Mouse (Mus musculus) lung, postnatal 10 days (tissue): ENCODE results near the gene Smg5.
"Not testable (repeated sequence)": the region's sequence is repeated elsewhere in the genome, so short reads cannot be mapped to it uniquely, and the experiment has no call there.

Source experiments
- DNase-seq: peaks from one replicate; pipeline ENCODE4 v3.0.0; 2021

Gene Smg5

DNA sequence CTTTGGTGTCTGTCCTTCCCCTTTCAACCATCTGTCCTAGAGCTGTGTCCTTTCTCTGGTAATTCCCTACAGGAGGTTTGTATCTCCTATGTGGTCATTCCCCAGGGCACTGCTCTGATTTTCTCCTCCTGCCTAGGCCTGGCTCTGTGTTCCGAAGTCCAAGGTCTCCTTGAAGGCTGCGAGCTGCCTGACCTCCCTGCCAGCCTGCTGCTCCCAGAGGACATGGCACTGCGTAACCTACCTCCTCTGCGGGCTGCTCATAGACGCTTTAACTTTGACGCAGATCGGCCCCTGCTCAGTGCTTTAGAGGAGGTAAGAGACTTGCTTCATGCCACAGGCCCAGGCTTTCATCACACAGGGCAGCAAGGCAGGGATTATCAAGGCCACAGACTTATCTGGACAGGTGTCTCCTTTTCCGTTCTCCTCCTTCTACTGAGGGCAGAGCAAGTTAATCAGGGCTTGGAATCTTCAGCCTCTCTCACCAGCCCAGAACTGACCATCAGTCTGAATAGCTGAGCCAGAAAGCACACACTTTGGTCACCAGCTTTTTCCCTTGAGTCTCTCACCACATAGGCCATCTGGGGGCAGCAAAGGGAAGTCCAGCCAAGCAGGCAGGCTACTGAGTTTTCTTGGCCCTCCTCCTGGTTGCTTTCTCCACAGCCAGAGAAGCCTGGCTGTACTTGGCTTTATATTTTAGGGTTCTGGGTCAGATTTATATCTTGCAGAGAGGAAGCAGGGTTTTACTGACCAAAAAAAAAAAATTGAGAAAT, 18.5 kb downstream of the Smg5 start:
- no peak for DNase-seq

DNA sequence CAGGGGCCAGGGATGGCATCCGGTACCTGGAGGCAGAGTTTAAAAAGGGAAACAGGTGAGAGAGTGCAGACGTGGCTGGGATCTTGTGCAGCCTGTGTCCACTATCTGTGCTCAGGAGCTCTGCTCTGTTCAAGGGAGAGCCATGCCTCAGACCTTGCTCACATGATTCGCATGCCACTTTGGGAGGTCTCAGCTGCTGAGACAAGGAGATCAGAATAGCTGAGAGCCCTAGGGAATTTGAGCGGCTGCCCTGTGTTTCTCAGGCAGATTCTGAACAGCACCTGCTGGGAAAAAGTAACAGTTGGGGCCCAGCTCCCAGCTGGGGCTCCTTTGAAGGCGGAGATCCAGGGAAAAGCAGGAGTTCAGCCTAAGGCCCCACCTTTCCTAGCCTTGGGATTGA, 23.5 kb downstream of the Smg5 start:
- DNase-seq, result no peak

DNA sequence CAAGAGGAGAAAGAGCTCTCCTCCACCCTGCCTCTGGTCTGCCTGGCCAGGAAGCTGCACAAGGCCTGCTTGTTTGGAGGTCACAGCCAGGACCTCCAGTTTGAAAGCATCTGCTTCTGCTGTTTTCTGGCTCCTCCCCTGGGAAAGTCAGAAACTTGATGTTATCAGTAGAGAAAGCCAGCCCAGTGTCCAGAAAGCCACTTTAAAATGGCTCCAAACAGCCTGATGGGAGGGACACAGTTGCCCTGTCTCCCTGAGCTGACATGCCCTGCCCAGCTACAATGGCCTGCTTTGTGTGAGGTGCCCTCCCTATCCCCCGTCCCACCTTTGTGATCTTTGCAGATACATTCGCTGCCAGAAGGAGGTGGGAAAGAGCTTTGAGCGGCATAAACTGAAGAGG, 23.9 kb downstream of the Smg5 start:
- DNase-seq, result no peak

DNA sequence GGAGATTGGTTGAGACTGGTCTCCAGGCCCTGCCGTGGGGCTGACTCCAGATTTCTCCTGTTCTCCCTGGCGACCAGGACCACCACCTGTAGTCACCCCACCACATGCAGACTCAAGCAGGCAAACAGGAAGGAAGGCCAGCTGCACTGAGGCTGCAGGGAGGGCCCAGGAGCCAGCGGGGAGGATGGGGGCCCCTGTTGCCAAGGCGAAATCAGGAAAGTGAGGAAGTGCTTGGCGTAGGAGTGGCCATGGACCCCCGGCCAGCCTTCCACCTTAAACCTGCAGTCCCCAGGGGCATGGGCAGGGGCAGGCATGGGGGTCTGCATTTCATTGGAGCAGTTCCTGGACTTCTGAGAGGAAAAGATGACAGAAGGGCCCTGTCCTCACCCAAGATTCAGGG, 25.0 kb downstream of the Smg5 start:
- no peak for DNase-seq

DNA sequence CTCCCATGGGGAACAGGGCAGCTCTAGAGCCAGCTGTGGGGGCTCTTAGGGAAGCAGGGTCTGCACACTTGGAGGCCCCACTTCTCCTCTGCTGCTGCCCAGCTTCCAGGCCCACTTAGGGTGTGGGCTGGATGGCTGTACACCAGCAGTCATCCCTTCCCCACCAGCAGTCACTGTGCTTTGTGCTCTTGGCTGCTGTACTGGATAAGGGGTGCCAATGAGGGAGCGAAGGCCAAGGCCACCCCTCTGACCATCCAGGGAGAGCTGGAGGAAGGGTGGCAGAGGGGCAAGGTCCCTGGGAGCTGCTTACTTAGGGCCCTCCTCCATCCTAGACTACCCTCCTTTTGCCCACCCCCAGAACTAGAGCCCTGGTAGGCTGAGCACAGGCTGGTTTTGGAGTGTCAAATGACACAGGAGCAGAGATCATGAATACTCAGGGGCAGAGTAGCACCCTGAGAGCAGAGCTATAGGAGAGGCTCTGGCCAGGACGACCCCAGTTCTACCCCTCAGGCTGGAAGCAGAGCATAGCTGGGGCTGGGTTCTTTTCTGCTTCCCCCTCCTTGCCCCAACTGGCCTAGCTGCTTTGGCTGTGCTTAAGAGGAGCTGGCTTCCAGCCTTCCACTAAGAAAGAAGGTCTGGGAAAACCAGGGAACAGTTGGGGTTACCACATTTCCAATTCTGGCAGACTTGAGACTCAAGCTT, 25.7 kb downstream of the Smg5 start:
- DNase-seq, result no peak

DNA sequence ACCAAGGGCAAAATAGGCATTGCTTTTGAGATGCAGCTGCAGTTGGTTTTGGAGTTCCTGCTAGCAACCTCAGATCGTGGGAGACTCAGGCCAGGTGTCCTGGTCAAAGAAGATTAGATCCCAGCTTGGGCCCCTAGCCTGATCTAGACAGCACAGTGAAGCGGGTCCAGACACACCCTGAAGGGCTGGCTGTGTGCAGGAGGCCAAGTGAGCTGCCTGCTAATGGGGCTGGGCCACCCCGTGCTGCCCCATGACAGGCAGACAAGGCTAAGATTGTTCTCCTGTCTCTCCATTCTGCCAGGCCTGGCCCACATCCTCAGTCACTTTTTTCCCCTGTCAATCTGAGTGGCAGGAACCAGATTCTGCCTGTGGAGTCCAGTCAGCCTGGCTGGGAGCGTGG, 27.6 kb downstream of the Smg5 start:
- peak; percentile 51 for DNase-seq

DNA sequence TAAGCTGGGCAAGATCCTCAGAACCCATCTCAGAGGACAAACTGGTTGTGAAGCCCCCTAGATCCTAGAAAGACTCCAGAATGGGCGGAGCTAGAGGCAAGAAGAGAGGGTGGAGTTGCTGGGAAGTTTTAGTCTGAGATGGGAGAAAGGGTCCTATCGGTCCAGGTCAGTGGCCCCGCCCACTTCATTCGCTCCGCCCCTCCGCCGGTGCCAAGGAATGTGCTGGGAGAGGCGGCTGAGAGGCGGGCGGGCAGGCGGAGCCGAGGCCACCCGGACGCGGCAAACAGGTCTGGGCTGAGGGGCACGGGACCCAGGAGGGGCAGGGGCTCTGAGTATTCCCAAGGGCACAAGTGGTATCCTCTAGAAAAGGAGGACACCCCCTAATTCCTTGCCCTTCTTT, 28.3 kb downstream of the Smg5 start, which contains the start of gene Paqr6:
TSS of gene Paqr6 (plus strand) at position 248 of the 400 bp plus-strand sequence.
- DNase-seq, result peak; percentile 93

DNA sequence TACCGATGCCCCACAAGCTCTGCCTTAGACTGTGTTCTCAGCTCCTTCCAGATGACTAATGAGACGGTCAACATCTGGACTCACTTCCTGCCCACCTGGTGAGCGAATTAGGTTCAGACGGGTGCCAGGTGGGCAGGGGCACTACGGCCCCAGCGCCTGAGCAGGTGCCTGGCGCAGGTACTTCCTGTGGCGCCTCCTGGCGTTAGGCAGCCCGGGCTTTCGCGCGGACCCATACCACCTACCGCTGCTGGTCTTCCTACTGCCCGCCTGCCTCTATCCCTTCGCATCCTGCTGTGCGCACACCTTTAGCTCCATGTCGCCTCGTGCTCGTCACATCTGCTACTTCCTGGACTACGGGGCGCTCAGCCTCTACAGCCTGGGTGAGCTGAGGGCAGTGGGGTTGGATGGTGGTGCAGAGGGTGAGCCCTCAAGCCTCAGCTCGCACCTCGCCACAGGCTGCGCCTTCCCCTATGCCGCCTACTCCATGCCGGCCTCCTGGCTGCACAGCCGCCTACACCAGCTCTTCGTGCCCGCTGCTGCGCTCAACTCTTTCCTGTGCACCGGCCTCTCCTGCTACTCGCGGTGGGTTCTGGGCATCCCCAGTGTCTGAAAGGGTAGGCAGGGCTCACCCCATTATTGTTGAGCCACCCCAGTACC, 29.8 kb downstream of the Smg5 start:
- no peak for DNase-seq

DNA sequence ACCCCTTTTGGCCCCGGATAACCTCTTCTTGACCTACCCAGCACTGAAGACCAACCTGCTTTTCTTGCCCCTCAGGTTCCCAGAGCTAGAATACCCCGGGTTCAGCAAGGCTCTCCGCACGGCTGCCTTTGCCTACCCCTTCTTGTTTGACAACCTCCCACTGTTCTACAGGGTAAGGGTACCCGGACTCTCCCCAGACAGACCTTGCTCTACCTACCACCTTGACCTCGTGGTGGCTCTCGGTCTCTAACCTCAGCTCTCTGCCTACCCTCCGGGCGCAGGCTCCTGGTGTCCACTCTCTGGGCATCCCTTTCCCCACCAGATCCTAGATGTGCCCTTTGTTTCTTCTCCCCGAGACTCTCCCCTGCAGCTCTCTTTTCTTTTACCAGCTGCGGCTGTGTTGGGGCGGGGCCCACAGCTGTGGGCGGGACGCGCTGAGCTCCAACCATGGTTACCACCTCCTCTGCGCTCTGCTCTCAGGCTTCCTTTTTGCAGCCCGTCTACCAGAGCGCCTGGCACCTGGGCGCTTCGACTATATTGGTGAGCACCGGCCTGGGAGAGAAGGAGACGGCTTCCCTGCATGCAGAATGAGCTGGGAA, 30.9 kb downstream of the Smg5 start:
- DNase-seq, result peak; percentile 65

DNA sequence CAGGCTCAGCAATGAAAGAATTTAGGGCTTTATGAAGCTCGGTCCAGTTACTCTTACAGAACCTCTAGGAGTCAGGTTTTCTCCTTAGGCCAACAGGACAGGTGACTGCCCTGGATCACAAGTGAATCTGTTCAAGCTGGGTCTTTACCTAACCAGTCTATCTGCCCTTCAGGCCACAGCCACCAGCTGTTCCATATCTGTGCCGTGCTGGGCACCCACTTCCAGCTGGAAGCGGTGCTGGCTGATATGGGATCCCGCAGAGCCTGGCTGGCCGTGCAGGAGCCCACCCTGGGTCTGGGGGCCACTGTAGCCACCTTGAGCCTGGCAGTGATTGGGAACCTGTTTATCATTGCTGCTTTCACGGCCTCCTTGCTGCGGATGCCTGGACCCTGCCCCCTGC, 31.5 kb downstream of the Smg5 start:
- not testable (repeated sequence) for DNase-seq

DNA sequence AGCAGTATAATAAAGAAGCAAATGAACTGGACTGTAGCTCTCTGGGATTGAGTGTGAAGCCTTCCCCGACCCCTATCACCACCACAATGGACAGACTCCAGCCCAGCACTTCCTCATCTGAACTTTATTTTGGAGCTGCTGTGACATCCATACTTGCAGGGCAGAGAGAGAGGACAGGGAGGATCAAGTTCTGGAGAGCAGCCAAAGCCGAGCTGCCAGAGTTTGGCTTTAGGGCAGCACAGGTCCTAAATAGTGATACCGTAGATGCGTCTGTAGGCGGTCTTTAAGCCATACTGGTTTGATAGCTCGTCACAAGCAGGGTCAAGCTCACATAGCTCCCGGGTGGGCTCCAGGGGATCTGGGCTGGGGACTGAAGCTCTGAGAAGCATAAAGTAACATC, 32.5 kb downstream of the Smg5 start:
- DNase-seq, result not testable (repeated sequence)

DNA sequence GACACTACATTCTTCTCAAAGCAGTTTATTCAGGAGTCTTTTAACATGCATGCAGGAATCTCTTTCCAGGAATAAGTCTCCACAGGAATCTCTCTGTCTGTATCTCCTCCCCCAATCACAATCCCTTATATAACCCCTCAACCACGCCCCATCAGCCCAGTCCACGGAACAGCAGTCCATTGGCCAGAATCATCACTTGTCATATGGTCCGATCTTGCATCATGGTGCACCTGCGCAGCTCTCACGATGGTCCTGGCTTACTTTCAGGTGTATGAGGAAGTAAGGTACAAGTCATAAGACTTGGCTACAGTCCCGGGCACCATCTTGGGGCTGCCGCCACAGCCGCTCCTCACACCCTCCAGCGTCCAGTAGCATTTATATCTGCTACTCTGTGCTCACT, 36.6 kb downstream of the Smg5 start, which contains the start of gene Bglap3:
TSS of gene Bglap3 (minus strand) at position 101 of the 400 bp plus-strand sequence.
- DNase-seq, result not testable (repeated sequence)

DNA sequence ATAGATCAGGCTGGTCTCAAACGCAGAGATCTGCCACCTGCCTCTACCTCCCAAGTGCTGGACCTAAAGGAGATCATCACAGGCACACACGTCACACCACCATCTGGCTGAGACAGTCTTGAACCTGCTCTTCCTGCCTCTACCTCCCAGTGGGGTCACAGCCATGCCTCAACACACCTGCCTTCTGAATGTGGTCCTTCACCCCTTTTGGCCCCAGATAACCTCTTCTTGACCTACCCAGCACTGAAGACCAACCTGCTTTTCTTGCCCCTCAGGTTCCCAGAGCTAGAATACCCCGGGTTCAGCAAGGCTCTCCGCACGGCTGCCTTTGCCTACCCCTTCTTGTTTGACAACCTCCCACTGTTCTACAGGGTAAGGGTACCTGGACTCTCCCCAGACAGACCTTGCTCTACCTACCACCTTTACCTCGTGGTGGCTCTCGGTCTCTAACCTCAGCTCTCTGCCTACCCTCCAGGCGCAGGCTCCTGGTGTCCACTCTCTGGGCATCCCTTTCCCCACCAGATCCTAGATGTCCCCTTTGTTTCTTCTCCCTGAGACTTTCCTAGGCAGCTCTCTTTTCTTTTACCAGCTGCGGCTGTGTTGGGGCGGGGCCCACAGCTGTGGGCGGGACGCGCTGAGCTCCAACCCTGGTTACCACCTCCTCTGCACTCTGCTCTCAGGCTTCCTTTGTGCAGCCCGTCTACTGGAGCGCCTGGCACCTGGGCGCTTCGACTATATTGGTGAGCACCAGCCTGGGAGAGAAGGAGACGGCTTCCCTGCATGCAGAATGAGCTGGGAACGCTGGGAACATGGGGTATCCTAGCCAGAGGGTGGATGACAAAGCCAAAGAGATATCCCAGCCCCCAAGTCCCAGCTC, 39.9 kb downstream of the Smg5 start:
- peak; percentile 43 for DNase-seq

DNA sequence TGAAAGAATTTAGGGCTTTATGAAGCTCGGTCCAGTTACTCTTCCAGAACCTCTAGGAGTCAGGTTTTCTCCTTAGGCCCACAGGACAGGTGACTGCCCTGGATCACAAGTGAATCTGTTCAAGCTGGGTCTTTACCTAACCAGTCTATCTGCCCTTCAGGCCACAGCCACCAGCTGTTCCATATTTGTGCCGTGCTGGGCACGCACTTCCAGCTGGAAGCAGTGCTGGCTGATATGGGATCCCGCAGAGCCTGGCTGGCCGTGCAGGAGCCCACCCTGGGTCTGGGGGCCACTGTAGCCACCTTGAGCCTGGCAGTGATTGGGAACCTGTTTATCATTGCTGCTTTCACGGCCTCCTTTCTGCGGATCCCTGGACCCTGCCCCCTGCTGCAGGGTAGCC, 40.6 kb downstream of the Smg5 start:
- not testable (repeated sequence) for DNase-seq

DNA sequence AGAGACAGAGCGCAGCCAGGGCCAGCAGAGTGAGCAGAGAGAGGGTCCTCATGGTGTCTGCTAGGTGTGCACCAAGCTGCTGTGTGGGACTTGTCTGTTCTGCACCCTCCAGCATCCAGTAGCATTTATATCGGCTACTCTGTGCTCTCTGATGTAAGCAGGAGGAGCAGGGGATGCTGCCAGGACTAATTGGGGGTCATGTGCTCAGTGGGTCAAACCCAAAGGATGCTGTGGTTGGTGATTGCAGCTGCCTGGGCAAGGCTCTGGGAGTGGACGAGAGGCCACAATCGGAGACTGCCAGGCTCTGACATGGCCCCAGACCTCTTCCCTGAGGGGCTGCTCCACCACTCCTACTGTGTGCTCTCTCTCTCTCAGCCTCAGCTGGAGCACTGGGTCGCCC, 42.5 kb downstream of the Smg5 start, which contains the start of gene Bglap2:
TSS of gene Bglap2 (minus strand) at position 101 of the 400 bp plus-strand sequence.
- not testable (repeated sequence) for DNase-seq

DNA sequence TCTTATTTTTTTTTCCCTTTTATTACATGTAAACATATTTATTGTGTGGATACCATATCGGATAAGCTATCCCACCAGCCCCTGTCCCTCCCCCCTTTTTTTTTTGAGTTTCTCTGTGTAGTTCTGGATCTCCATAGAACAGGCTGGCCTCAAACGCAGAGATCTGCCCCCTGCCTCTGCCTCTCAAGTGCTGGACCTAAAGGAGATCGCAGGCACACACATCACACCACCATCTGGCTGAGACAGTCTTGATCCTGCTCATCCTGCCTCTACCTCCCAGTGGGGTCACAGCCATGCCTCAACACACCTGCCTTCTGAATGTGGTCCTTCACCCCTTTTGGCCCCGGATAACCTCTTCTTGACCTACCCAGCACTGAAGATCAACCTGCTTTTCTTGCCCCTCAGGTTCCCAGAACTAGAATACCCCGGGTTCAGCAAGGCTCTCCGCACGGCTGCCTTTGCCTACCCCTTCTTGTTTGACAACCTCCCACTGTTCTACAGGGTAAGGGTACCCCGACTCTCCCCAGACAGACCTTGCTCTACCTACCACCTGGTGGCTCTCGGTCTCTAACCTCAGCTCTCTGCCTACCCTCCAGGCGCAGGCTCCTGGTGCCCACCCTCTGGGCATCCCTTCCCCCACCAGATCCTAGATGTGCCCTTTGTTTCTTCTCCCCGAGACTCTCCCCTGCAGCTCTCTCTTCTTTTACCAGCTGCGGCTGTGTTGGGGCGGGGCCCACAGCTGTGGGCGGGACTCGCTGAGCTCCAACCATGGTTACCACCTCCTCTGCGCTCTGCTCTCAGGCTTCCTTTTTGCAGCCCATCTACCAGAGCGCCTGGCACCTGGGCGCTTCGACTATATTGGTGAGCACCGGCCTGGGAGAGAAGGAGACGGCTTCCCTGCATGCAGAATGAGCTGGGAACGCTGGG, 45.6 kb downstream of the Smg5 start:
- peak; percentile 54 for DNase-seq

DNA sequence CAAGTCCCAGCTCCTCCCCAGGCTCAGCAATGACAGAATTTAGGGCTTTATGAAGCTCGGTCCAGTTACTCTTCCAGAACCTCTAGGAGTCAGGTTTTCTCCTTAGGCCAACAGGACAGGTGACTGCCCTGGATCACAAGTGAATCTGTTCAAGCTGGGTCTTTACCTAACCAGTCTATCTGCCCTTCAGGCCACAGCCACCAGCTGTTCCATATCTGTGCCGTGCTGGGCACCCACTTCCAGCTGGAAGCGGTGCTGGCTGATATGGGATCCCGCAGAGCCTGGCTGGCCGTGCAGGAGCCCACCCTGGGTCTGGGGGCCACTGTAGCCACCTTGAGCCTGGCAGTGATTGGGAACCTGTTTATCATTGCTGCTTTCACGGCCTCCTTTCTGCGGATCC, 46.3 kb downstream of the Smg5 start:
- not testable (repeated sequence) for DNase-seq

DNA sequence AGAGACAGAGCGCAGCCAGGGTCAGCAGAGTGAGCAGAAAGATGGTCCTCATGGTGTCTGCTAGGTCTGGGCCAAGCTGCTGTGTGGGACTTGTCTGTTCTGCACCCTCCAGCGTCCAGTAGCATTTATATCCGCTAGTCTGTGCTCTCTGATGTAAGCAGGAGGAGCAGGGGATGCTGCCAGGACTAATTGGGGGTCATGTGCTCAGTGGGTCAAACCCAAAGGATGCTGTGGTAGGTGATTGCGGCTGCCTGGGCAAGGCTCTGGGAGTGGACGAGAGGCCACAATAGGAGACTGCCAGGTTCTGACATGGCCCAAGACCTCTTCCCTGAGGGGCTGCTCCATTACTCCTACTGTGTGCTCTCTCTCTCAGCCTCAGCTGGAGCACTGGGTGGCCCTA, 48.3 kb downstream of the Smg5 start, which contains the start of gene Bglap:
TSS of gene Bglap (minus strand) at position 101 of the 400 bp plus-strand sequence.
- no peak for DNase-seq

DNA sequence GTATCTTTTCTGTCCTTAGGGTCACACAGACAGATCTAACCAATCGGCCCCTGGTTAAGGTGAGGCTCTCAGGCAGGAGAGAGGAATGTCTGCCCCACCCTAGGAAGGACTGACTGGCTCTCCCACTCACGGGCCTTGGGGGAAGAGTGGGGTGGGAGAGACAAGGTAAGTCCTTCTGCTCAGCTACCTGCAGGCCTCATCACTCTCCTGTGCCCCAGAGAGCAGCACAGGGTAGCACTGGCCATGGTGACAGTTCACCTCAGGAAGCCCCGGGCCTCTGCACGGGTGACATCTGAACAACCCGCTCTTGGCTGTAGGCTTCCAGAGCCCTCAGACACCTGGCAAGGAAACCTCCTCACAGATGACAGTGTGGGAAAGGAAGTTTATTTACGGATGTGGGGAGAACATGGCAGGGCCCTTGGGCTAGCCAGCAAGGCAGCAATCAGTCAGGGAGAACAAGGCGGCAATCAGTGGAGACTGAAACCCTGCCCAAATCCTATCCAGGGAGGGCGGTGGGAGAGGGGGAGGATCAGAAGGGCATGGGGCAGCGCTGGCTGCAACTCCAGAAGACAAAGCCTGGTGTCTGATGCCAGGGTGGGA, 57.8 kb downstream of the Smg5 start:
- DNase-seq, result no peak

DNA sequence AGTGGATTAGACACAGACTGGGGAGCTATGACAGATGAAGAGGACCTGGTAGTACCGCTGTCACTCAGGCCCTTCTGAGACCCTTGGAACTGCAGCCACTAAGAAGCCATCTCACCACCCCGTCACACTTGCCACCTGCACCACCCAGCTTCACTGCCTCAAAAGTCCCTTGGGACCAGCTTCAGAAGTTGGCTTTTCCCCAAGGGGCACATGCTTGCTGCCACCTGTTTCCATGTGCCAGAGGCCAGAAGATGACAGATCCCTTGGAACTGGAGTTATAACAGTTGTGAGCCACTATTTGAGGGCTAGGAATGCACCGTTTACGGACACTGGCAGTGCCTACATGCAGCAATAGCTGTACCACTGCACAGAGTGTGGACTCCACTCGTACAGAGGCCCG, 59.2 kb downstream of the Smg5 start:
- no peak for DNase-seq

DNA sequence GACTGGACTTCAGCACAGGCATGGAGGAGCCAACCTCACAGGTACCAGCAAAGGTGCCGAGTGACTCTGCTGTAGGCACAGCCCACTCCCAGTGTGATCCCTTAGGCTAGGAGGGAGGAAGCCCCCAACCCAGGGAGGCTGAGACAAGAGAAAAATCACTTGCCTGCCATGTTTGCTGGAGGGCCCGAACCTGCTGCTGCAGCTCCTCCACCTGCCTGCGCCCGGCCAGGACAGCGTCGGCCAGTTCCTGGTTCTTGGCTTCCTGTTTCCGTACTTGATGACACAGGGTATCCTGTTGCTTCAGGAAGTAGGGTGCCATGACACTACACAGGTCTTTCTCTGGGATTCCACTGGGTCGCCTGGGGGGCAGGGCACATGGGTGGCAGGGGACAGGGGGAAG, 59.7 kb downstream of the Smg5 start:
- no peak for DNase-seq
